Mouse (Mus musculus) kidney, postnatal 0 days (tissue): ENCODE measurements around the gene Tm4sf4. TPM values are rescaled to one million over a fixed set of nuclear protein-coding genes. Genes with fewer than 3 reads are reported as not detected.

Experiments used
- ATAC-seq: fragments of 200-750 bp; cut with Nextera tagmentation; replicated peaks from 2 replicates; pipeline ENCODE4 v1.8.0; 2017; ENCODE audit warnings: low read depth, moderate number of reproducible peaks, moderate TSS enrichment, moderate library complexity; ENCODE audit not compliant: low FRiP score
- DNase-seq: peaks from one replicate; pipeline ENCODE4 v3.0.0-alpha.2; 2016; ENCODE audit warnings: low spot score
- H3K27ac ChIP-seq: fragments of 300-500 bp; sonication (generic); 2 replicates; pipeline ENCODE4 v1.5.1; 2014; ENCODE audit warnings: mild to moderate bottlenecking
- H3K27me3 ChIP-seq: fragments of 300-500 bp; sonication (generic); 2 replicates; pipeline ENCODE4 v1.6.1; 2014; ENCODE audit warnings: low read length, mixed read lengths; ENCODE audit not compliant: insufficient read depth
- H3K36me3 ChIP-seq: fragments of 300-500 bp; sonication (generic); 2 replicates; pipeline ENCODE4 v1.6.1; 2014; ENCODE audit warnings: low read length, mixed read lengths; ENCODE audit not compliant: insufficient read depth
- H3K4me1 ChIP-seq: fragments of 300-500 bp; sonication (generic); replicated peaks from 2 replicates; pipeline ENCODE4 v1.6.1; 2014; ENCODE audit warnings: antibody characterized with exemption, low read length, mixed read lengths; ENCODE audit not compliant: insufficient read depth
- H3K4me2 ChIP-seq: fragments of 300-500 bp; sonication (generic); 2 replicates; pipeline ENCODE4 v1.6.1; 2014; ENCODE audit warnings: mild to moderate bottlenecking, low read length, moderate library complexity, mixed read lengths
- H3K4me3 ChIP-seq: fragments of 300-500 bp; sonication (generic); replicated peaks from 2 replicates; pipeline ENCODE4 v1.5.1; 2014; ENCODE audit warnings: low read depth, low read length
- H3K9ac ChIP-seq: fragments of 300-500 bp; sonication (generic); 2 replicates; pipeline ENCODE4 v1.6.1; 2014; ENCODE audit warnings: low read depth, low read length
- H3K9me3 ChIP-seq: fragments of 300-500 bp; sonication (generic); replicated peaks from 2 replicates; pipeline ENCODE4 v1.6.1; 2016; ENCODE audit warnings: low read length, inconsistent platforms, mixed read lengths
- CTCF ChIP-seq: IDR thresholded peaks from 2 replicates; pipeline ENCODE4 v1.5.1; 2016; ENCODE audit warnings: antibody characterized with exemption, low read depth, mild to moderate bottlenecking, moderate library complexity
- WGBS: fragments of 180-500 bp; shearing (Covaris S2); extraction: QIAGEN DNeasy Blood & Tissue Kit; methylation state at CpG from one replicate; pipeline ENCODE4 v1.1.7; 2014; 5-methylcytosine and 5-hydroxymethylcytosine counted together
- polyA plus RNA-seq: library from polyadenylated mRNA; unstranded; fragments of >200 nt; fragmentation: Nextera tagmentation; extraction: Ambion mirVana; gene quantifications from 2 replicates; pipeline ENCODE4 v1.2.1, GENCODE M21; 2015

The Tm4sf4 gene
- polyA plus RNA-seq, 1 experiment from 2014 or later: 0.79 TPM

DNA sequence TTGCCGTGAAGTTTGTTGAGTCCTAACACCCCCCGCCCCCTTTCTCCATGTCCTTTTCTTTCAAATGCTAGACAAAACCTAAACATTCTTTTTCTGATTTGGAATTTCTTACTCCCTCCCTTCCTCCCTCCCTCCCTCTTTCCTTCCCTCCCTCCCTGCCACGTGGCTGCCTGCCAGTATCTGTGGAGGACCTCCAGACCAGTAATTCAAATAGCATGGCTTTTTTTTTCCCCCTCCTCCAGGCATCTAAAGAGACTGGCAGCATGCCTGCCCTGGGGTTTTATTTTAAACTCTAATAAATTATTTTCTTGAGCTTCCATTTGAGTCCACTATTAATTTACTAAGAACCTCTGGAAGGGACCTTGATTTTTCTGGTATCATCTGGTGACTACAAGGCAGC lies 20.6 kb downstream of the Tm4sf4 start:
- DNase-seq (peak; percentile 85), ATAC-seq (no peak)
- TF ChIP-seq CTCF: no peak
- Histone ChIP-seq H3K27ac (no peak overlapping the region), H3K4me1 (no peaks in the 10 kb centered on the region), H3K9me3 (no peaks in the 10 kb centered on the region), H3K27me3 (no peaks in the 10 kb centered on the region), H3K4me3 (no peak overlapping the region), H3K36me3 (no peaks in the 10 kb centered on the region), H3K9ac (no peak overlapping the region), H3K4me2 (no peak overlapping the region)
- 22% methylated on average over 3 of the region's 3 CpGs for WGBS

DNA sequence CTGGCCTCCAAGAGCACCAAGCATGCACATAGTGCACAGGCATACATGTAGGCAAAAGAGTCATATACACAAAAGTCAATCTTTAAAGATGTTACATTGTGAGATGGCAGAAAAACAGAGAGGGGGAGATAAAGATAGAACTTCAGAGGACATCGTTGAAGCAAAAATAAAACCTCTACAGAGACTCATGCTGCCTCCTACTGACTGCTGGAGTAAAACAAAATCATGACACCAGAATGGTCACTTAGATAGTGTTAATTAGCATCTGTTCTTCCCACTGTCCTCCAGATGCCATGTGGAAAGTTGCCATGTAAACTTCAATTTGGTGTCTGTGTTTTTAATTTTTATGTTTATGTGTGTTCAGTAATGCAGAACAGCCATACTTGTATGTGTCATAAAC lies 22.8 kb downstream of the Tm4sf4 start:
- DNase-seq: no peak
- Histone ChIP-seq H3K4me1 (no peaks in the 10 kb centered on the region), H3K27me3 (no peaks in the 10 kb centered on the region), H3K9ac (no peak overlapping the region), H3K9me3 (no peaks in the 10 kb centered on the region), H3K36me3 (no peaks in the 10 kb centered on the region), H3K4me3 (no peak overlapping the region), H3K27ac (no peak overlapping the region), H3K4me2 (no peak overlapping the region)
- WGBS: 33% methylated on average over 1 of the region's 1 CpGs
- no peak for ATAC-seq
- peak; percentile 44; the same call in 1 of the 2 replicates for TF ChIP-seq CTCF

DNA sequence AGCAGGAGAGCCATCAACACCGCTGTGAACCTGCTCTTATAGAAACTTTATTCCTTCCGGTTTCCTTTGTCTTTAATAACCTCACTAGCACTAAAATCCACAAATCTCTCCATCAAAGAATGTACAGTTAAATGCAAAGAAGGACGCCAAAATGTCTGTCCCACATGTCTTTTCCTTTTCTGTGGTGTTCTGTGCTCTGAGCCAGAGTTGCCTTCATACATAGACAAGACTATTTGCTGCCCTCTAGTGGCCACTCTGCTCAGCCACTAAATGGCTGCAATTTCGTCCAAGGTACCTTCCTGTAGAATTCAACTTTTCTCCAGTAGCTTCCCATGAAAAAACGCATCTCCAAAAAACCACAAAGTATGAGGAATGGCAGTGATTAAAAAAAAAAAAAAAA lies 23.3 kb downstream of the Tm4sf4 start:
- peak; percentile 94 for TF ChIP-seq CTCF
- Histone ChIP-seq H3K27ac (no peak overlapping the region), H3K4me1 (no peaks in the 10 kb centered on the region), H3K27me3 (no peaks in the 10 kb centered on the region), H3K4me2 (no peak overlapping the region), H3K36me3 (no peaks in the 10 kb centered on the region), H3K9ac (no peak overlapping the region), H3K4me3 (no peak overlapping the region), H3K9me3 (no peaks in the 10 kb centered on the region)
- WGBS: 30% methylated on average over 5 of the region's 5 CpGs
- ATAC-seq: no peak
- peak; percentile 92 for DNase-seq

DNA sequence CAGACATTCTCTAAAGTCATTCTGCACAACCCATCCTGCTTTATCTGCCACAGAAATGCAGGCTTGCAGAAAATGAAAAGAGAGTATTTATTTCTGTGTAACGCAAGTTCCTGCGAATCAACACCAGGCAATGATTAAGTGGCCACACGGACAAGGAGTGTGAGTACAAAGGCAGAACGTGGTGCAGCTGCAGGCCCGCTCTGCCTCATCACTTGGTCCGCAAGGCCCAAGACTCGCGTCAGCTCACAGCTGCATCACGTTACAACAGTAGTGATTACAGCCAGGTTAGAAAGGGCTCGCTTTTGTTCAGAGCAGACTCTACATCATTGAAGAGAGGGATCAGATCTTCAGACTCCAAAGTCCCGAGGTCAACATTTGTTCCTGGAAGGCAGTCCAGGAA lies 33.5 kb downstream of the Tm4sf4 start:
- Histone ChIP-seq H3K4me2 (no peak overlapping the region), H3K9ac (no peak overlapping the region), H3K9me3 (no peaks in the 10 kb centered on the region), H3K27me3 (no peaks in the 10 kb centered on the region), H3K36me3 (peaks cover 38% of the 10 kb centered on the region), H3K4me3 (no peak overlapping the region), H3K4me1 (no peaks in the 10 kb centered on the region), H3K27ac (no peak overlapping the region)
- 33% methylated on average over 11 of the region's 11 CpGs for WGBS
- no peak for TF ChIP-seq CTCF
- peak; percentile 59 for DNase-seq
- peak; percentile 33 for ATAC-seq

DNA sequence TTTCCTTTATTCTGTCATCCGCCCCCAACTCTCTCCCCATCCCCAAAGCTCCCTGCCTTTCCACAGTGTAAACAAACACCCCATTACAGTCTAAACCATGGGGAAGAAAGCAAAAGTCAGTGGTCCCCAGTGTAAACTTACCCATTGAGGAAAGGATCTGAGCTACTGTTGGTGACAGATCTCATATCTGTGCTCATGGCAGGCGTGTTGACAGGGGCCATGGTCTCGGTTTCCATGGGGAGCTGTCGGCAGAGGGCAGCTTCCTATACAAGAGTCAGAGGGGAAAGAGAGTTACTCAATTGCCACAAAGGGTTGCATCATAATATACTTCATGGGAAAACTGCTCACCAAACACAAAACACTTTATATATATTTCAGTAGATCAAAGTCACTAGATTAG lies 38.2 kb downstream of the Tm4sf4 start:
- Histone ChIP-seq H3K9ac (no peak overlapping the region), H3K27me3 (no peaks in the 10 kb centered on the region), H3K4me1 (no peaks in the 10 kb centered on the region), H3K36me3 (peaks cover 28% of the 10 kb centered on the region), H3K27ac (no peak overlapping the region), H3K4me2 (no peak overlapping the region), H3K9me3 (no peaks in the 10 kb centered on the region), H3K4me3 (no peak overlapping the region)
- 86% methylated on average over 4 of the region's 4 CpGs for WGBS
- DNase-seq (no peak), ATAC-seq (no peak)
- TF ChIP-seq CTCF: no peak

DNA sequence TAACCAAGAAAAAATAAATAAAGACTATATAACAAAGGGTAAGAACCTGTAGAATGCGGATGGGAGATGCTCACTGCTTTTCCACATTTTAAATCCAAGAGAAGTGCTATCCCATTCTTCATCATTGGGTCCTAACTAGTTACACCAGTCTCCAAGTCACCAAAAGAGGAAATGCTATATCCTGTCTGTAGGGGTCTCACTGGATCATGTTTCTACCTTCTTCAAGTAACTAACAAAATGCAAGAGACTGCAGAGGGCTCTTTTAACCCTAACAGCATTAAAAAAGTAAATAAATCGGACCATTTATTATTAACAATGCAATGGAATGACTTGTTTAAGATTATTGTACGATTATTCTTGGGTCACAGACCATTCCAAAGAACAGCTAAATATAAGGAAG lies 41.2 kb downstream of the Tm4sf4 start:
- peaks cover 18% of the 10 kb centered on the region; the same call in 1 of the 2 replicates for H3K36me3 ChIP-seq
- no peak overlapping the region for H3K4me3 ChIP-seq
- H3K27ac ChIP-seq: no peak overlapping the region
- no peak overlapping the region for H3K4me2 ChIP-seq
- WGBS: 60% methylated on average over 3 of the region's 3 CpGs
- ATAC-seq (no peak), DNase-seq (peak; percentile 84)
- no peaks in the 10 kb centered on the region for H3K9me3 ChIP-seq
- no peaks in the 10 kb centered on the region for H3K27me3 ChIP-seq
- peak; percentile 69 for TF ChIP-seq CTCF
- H3K9ac ChIP-seq: no peak overlapping the region
- peaks cover 8% of the 10 kb centered on the region for H3K4me1 ChIP-seq

DNA sequence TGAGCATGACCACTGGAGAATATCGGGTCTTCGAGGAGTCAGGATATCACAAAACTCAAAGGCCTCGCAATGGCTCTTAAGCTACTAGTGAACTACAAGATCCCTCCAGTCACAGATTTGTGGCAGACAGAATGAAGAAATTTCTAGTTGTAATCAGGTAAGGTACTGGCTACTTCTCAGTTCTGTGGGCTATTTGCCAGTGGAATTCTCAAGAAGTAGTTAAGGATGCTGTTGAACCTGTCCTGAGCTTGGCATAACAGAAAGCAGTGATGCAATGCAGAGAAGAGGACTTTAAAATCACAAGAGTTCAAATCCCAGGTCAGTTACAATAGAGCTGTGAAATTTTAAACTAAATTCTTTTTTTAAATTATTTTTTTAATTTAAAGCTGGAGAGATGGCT lies 44.2 kb downstream of the Tm4sf4 start:
- Histone ChIP-seq H3K4me1 (peaks cover 22% of the 10 kb centered on the region), H3K36me3 (no peaks in the 10 kb centered on the region), H3K9me3 (no peaks in the 10 kb centered on the region), H3K9ac (no peak overlapping the region), H3K27me3 (no peaks in the 10 kb centered on the region), H3K27ac (no peak overlapping the region), H3K4me2 (no peak overlapping the region), H3K4me3 (no peak overlapping the region)
- ATAC-seq (no peak), DNase-seq (no peak)
- 95% methylated on average over 3 of the region's 3 CpGs for WGBS
- no peak for TF ChIP-seq CTCF
